Mouse (Mus musculus) right cerebral cortex, adult 18-20 months (tissue): ENCODE measurements around the gene Rpl23.
A peak's percentile ranks its signal among the peaks of the same experiment; 100 is the strongest.

Source experiments
- DNase-seq: peaks from one replicate; pipeline ENCODE4 v3.0.0; 2022; ENCODE audit warnings: mixed read lengths

Rpl23 gene

DNA sequence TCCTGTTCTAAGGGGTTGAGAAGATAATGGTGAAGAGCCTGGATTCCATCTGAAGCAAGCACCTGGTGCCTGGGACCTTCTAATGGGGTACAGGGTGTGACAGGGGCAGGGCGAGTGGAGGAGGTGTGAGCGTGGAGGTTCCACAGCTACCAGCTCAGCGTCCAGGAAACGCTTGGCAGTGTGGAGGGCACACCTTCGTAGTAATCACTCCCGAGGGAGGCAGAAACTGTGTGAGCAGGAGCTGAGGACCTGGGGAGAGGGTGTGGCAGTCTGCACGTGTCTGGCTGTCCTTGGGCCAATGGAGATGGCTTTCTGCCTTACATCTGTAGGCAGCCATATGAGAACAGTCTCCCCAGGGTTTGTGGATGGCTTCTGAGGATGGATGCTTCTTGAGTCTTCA lies 30.8 kb upstream of the Rpl23 start:
- no peak for DNase-seq

- DNase-seq, result peak; percentile 57
Measured at GRCm38 (mm10) chr11:97812491-97812921, 30.3 kb upstream of the Rpl23 start.

DNA sequence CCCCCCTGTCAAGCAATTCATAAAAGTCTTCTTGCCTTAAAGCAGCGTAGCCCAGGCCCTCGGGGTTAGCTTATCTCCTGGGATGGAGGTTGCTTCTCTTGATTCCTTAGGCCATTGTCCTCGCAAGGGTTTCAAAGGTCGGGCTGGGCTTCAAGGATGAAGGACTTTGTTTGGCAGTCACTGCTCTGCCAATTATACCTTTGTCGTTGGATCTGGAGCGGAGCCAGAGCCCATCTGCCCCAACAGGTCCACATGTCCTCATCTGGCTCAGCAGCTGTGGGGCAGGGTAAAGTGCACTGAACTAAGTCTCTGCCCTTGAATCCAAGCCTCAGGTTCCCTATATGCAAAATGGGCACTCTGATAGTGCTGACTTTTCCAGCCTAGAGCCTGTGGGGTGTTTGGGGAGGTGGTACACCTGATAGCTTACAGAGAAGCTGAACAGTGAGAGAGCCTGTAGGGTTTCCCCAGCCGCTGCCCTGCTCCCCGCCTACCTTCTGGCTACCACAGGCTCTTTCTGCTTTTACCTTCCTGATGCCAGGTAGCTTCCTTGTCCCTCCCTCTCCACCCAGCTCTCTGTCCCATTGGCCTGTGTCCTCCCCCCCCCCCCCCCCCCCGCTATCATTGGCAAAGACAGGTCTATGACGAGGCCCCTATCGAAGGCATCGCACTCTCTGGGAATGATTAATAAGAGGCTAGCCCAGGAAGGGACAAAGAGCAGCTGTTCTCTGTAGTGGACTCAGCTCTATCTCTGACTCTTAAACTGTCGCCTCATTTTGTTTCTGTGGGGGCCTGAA lies 29.5 kb upstream of the Rpl23 start:
- no peak for DNase-seq

DNA sequence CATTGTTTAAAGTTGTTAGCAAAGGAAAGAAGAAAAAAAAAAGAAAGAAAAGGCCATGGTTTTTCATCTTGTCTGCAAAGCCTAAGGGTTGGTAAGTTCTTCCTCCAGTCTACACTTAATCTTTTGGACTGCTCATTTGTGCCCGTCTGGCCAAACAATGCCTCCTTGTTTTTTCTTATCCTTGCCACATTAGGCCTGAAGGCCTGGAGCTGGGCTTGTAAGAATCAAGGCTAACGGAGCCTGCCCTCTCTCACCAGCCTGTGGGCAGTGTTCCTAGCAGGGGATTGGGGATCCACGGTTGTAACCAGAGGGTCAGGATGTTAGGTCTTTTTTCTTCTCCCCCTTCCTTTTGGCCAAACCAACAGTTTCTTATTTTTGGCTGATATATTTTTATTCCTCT lies 28.7 kb upstream of the Rpl23 start:
- no peak for DNase-seq

- DNase-seq, result no peak
Measured at GRCm38 (mm10) chr11:97810356-97810755, 28.1 kb upstream of the Rpl23 start.

DNA sequence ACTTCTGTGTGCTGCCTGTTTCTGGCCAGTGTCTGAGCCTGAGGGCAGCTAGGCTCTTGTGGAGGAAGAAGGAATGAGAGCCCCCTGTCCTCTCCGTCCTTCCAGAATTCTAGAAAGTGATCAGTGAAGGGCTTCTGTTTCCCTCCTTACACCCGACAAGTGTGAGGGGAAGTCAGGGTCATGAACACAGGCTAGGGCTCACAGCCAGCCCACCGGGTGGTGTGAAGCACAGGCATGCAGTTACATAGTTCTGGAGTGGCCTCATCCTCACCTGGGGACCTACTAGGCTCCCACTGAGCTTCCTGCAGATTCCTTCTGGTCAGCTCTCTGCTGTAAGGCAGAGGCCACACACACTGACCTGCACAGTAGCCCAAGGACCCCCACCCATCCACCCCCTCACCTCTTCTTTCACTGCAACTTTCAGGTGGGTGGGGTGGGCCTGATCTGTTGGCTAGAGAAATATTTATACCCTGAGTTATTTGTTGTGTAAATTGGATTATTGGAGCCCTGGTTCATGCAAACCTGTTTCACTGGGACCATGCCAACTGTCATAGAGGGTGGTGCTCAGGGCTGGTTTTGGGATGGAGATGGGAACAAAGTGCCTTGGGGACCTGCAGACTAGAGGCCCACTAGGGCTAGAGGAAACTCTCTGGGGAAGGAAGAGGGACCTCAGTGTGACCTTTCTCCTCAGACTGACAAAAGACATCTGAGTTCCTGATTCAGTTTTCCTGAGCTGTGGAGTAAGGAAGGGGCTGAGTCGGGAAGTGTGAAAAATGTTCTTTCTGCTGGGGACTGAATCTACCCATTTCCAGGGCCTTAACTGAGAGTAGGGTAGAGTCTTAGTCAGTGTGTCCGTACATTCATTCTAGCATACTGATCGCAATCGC lies 27.2 kb upstream of the Rpl23 start:
- no peak for DNase-seq

DNA sequence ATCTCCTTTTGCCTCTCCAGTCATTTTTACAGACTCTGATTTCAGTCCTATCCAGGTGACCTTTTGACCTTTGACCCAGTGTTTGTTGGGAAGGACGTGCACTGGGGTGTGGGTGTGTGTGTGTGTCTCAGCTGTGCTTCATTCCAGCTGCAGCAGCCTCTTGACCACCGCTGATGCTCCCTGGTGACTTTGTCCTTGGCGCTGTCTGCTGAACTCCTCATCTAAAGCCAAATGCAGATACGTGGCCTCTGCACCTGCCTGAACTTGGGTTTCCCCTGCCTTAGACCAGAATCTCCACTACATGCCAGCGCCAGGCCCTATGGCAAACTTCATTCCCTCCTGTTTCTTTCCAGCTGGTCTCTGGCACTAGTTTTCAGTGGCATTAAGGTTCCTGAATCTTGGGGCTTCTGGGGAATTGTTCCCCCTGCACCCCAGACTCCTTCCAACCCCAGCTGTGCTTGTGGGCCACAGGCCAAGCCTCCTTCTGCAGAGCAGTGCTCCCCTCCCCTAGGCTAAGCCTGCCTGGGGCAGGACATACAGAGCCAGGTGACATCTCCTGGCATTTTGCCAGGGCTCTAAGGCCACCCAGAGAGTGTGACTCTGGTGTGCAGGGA lies 26.5 kb upstream of the Rpl23 start:
- DNase-seq, result no peak

- DNase-seq, result no peak
Measured at GRCm38 (mm10) chr11:97808093-97808492, 25.9 kb upstream of the Rpl23 start.

GRCm38 (mm10) chr11:97807626-97808025 lies 25.4 kb upstream of the Rpl23 start:
- no peak for DNase-seq

- no peak for DNase-seq
Measured at GRCm38 (mm10) chr11:97806613-97806964, 24.4 kb upstream of the Rpl23 start.

DNA sequence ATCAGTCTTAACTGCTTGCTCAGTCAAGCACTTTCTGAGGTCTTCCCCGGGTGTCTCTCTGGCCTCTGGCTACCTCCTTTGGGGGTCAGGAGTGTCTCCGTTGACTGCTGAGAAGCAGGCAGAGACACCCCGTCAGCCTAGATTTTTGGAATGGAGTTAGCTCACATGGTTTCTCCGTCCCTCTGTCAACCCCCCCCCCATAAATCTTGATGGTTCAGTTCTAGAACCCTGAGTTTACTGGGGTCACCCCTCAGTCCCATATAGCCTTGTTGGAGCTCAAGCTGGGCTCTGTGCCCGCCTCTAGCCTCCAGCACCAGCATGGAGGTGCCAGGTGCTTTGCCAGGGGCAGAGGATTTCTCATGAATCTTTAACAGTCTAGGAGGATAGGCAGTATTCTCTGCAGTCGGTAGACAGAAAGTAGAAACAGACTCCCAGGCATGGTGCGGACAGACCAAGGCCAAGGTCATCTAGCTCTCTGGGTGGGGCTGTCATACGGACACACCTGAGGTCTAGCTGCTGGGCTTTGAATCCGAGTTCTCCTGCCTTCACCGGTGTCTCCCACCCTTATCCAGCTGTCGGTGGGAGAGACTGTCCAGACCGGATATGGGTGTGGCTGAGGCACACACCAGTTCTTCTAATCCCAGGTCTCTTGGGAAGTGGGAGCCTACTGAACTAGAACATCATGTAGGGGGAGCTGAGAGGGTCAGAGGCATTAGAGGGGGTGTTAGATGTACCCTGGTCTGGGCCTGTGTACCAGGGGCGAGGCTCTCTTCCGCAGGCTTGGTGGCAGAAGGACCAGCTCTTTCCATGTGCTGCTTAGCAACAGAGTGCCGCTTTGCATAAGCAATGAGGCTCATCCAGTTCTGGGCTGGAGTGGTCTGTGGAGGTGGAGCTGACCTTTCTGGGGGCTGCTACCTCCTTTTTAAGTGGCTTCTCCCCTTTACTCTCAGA lies 23.7 kb upstream of the Rpl23 start:
- DNase-seq, result no peak

GRCm38 (mm10) chr11:97804841-97805661 lies 22.8 kb upstream of the Rpl23 start:
- DNase-seq, result no peak

DNA sequence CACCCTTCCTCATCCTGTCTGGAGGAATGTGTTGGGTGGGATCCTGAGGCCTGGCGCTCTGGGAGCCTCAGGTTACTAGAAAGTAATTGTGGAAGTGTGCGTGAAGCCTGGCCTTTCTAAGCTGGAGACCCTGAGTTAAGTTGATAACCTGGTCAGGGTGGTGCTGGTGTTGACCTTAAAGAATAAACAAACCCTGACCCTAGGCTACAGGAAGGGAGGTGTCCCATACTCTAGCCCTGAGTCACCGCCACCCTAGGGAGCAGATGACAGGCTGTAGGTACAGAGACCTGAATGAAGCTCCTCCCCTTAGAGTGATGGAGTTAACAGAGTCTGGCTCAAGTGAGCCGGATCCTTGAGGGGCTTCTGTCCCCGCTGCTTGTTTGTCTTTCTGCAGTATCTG lies 21.6 kb upstream of the Rpl23 start:
- DNase-seq, result no peak

DNA sequence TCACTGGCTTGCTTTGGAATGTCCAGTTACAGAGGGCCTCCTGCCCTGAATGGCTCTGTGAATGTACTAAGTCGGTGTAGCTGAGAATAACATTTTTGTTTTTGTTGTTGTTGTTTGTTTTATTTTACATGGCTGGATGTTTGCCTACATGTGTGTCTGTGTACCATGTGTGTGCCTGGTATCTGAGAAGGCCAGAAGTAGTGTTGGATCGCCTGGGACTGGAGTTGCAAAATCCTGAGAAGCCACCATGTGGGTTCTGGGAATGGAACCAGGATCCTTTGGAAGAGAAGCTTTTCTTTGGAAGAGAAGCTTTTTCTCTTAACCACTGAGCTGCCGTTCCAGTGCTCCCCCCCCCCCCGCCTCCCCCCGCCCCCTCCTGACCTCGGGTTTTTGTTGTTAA lies 20.3 kb upstream of the Rpl23 start:
- no peak for DNase-seq

DNA sequence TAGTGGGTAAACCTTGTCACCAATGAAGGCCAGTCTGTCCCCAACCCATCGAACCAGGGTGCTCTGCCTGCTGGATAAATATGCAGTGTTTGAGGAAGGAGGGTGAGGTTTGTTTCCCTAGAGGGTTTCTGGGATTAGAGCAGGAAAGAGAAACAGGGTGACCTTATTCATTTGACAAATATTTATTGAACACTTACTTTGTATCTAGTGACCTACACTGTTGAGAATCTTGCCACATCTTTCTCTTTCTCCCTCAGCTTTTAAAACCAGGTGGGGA lies 19.9 kb upstream of the Rpl23 start:
- DNase-seq, result no peak

GRCm38 (mm10) chr11:97801409-97802193 lies 19.4 kb upstream of the Rpl23 start:
- peak; percentile 56 for DNase-seq

DNA sequence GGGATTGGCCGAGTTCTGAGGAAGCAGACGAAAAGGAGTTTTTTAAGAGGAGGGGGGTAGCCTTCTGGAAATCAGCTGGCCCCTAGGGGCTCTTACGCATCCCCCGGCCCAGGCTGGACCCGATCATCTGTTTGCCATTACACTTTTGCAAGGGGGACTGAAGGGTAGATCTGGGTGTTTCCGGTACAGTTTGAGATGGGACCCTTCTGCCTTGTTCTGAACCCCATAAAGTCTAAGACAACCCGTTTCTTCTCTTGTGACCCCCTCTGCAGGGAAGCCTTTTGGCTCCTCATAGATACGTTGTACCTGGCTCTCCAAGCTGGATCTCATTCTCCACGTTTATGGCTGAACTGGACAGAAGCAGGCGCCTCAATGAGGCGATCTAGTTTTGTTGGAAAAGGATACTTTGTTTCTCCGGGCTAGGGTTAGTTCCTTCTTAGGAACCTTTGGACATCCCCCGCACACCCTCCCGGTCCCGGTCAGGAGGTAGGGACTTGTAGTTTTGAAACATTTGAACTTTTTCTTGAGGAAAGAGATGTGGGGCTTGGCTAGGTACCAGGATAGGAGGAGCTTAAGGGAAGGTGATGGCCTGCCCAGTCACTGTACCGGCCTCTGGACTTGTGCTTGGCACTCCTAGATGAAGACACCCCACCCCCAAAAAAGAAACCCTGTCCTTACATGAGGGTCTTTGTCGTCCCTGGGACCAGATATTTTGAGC lies 18.6 kb upstream of the Rpl23 start:
- no peak for DNase-seq

DNA sequence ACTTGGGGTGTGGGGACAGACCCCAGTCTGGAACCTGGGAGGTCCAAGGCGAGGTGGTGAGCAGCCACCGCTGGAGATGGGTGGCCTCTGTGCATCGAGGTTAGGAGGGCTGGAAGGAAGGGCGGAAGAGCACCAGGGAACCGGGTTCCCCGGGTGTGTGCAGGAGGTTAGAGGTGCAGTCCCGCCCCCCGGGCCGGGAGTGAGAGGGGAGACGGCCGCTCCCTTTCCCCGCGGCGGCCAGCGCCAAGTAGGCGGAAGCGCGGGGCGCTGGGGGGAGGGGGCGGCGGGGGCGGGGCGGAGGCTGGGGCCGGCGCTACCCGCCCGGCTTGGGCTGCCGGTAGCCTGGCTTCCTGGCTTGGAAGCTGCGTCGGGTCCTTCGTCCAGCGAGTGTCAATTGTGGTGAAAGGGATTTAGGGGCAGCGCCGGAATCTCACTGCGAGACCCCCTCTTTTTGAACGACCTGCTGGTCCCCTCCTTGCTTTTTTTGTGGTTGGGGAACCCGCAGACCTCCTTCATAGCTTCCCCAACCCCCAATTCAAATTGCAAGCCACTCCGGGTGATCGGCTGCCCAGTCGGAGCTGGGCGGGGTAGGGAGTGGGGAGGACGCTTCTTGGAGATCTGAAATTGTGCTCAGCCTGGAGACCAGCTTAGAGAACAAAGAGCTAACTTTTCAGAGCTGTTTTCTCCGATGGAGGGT lies 17.9 kb upstream of the Rpl23 start:
- DNase-seq, result peak; percentile 52

GRCm38 (mm10) chr11:97799146-97799993 lies 17.1 kb upstream of the Rpl23 start:
- peak; percentile 90 for DNase-seq
